Mouse (Mus musculus): ENCODE data around the gene Grb10.

- TF ChIP-seq CTCF (IDR thresholded peaks at IDR 0.05; ENCODE audit: low read depth) (no peak), EP300 (IDR thresholded peaks at IDR 0.05; ENCODE audit: low read depth) (peak; percentile 62; the same call in 1 of the 2 replicates)
These were observed 74.9 kb downstream of the Grb10 start for GRCm38 (mm10) chr11:11963587-11963986.
